Mouse (Mus musculus) myocyte (in vitro differentiated cells): ENCODE measurements around the gene Ankrd33b. TPM values are rescaled to one million over a fixed set of nuclear protein-coding genes. Genes with fewer than 3 reads are reported as not detected.
A peak's percentile ranks its signal among the peaks of the same experiment; 100 is the strongest.

Source experiments
- H3K27me3 ChIP-seq: one replicate; pipeline ENCODE4 v1.6.1; 2011; ENCODE audit not compliant: control insufficient read depth, insufficient read depth, insufficient read length
- H3K36me3 ChIP-seq: one replicate; pipeline ENCODE4 v1.6.1; 2011; ENCODE audit not compliant: control insufficient read depth, insufficient read depth
- H3K4me2 ChIP-seq: one replicate; pipeline ENCODE4 v1.6.1; 2011; ENCODE audit warnings: low read depth, control low read depth
- H3K4me3 ChIP-seq: one replicate; pipeline ENCODE4 v1.5.1; 2011; ENCODE audit warnings: mild to moderate bottlenecking, control low read depth, moderate library complexity
- H3K79me2 ChIP-seq: one replicate; pipeline ENCODE4 v1.6.1; 2011; ENCODE audit not compliant: control insufficient read depth, insufficient read depth
- H3ac ChIP-seq: one replicate; pipeline ENCODE4 v1.6.1; 2011; ENCODE audit not compliant: control insufficient read depth, insufficient read length
- CEBPB ChIP-seq: IDR thresholded peaks from 2 replicates; pipeline ENCODE4 v1.6.1; 2011; ENCODE audit warnings: mild to moderate bottlenecking, moderate library complexity; ENCODE audit not compliant: poor library complexity, insufficient read depth, severe bottlenecking
- E2F4 ChIP-seq: IDR thresholded peaks from one replicate; pipeline ENCODE4 v1.6.1; 2011; ENCODE audit warnings: mild to moderate bottlenecking, control low read depth, moderate library complexity; ENCODE audit not compliant: insufficient read depth
- MAX ChIP-seq: IDR thresholded peaks from one replicate; pipeline ENCODE4 v1.6.1; 2011; ENCODE audit warnings: low read depth, mild to moderate bottlenecking, control low read depth
- MYOD1 ChIP-seq, 3 experiments: IDR thresholded peaks; one replicate each; pipeline ENCODE4 v1.6.1; 2011; ENCODE audit warnings: control low read depth in 2 of 3, low read depth in 2 of 3, mild to moderate bottlenecking in 2 of 3, moderate library complexity in 1 of 3; ENCODE audit not compliant: insufficient read length in 2 of 3, control insufficient read depth in 1 of 3
- MYOG ChIP-seq, 3 experiments: IDR thresholded peaks; one replicate each; pipeline ENCODE4 v1.6.1; 2011; ENCODE audit warnings: control low read depth in 2 of 3, low read depth in 2 of 3, mild to moderate bottlenecking in 2 of 3; ENCODE audit not compliant: insufficient read length in 2 of 3, control insufficient read depth in 1 of 3, insufficient read depth in 1 of 3
- POLR2A ChIP-seq: IDR thresholded peaks from one replicate; pipeline ENCODE4 v1.6.1; 2011; ENCODE audit warnings: low read depth, mild to moderate bottlenecking, control low read depth, moderate library complexity; ENCODE audit not compliant: insufficient read length
- POLR2AphosphoS2 ChIP-seq: IDR thresholded peaks from one replicate; pipeline ENCODE4 v1.6.1; 2011; ENCODE audit warnings: low read depth, control low read depth; ENCODE audit not compliant: insufficient read length
- REST ChIP-seq: IDR thresholded peaks from one replicate; pipeline ENCODE4 v1.6.1; 2011; ENCODE audit warnings: mild to moderate bottlenecking, control low read depth, moderate library complexity; ENCODE audit not compliant: insufficient read depth, insufficient read length
- SRF ChIP-seq: IDR thresholded peaks from one replicate; pipeline ENCODE4 v1.6.1; 2011; ENCODE audit warnings: low read depth; ENCODE audit not compliant: control insufficient read depth, insufficient read length
- TCF12 ChIP-seq: IDR thresholded peaks from one replicate; pipeline ENCODE4 v1.6.1; 2011; ENCODE audit warnings: mild to moderate bottlenecking, control low read depth; ENCODE audit not compliant: poor library complexity, insufficient read depth, severe bottlenecking
- TCF3 ChIP-seq: IDR thresholded peaks from one replicate; pipeline ENCODE4 v1.6.1; 2011; ENCODE audit warnings: low read depth, control low read depth; ENCODE audit not compliant: insufficient read length
- USF1 ChIP-seq: IDR thresholded peaks from one replicate; pipeline ENCODE4 v1.6.1; 2011; ENCODE audit warnings: low read depth, mild to moderate bottlenecking, control low read depth, moderate library complexity
- polyA plus RNA-seq: library from polyadenylated mRNA; unstranded; fragments of >200 nt; fragmentation: generic; extraction: Trizol; gene quantifications from one replicate; pipeline ENCODE4 v1.2.1, GENCODE M21; 2012; ENCODE audit warnings: missing spikeins

The Ankrd33b gene
- polyA plus RNA-seq, 1 experiment = 5.7 TPM

- peak overlapping the region; percentile 88 for H3K4me3 ChIP-seq
- H3K79me2 ChIP-seq = peaks cover 37% of the 10 kb centered on the region
These were observed 1.6 kb downstream of the Ankrd33b start for GRCm38 (mm10) chr15:31365720-31366591.

GRCm38 (mm10) chr15:31365041-31365719 lies 2.3 kb downstream of the Ankrd33b start:
- peak overlapping the region; percentile 95 for H3K4me2 ChIP-seq
- no peaks in the 10 kb centered on the region for H3K36me3 ChIP-seq
- peaks cover 43% of the 10 kb centered on the region for H3K79me2 ChIP-seq
- H3K27me3 ChIP-seq = no peaks in the 10 kb centered on the region
- no peak overlapping the region for H3ac ChIP-seq
- H3K4me3 ChIP-seq = peak overlapping the region; percentile 88
- TF ChIP-seq TCF12 (no peak), MYOG (IDR thresholded peaks at IDR 0.05; ENCODE audit: control insufficient read depth in 1 of 3, insufficient read depth in 1 of 3, insufficient read length in 2 of 3, low read depth in 2 of 3) (no peak), CEBPB (no peak), USF1 (no peak), MAX (no peak), POLR2AphosphoS2 (no peak)

More at GRCm38 (mm10) chr15:31365720-31366591, 1.6 kb downstream of the Ankrd33b start:
- Histone ChIP-seq H3K4me2 (peak overlapping the region; percentile 95), H3K27me3 (no peaks in the 10 kb centered on the region), H3K36me3 (no peaks in the 10 kb centered on the region), H3ac (peak overlapping the region; percentile 36)
- TF ChIP-seq MYOD1 (IDR thresholded peaks at IDR 0.05; ENCODE audit: control insufficient read depth in 1 of 3, insufficient read length in 2 of 3, low read depth in 2 of 3) (peak in 1 of 3 experiments; percentile 1), TCF3 (no peak), REST (no peak), MYOG (IDR thresholded peaks at IDR 0.05; ENCODE audit: control insufficient read depth in 1 of 3, insufficient read depth in 1 of 3, insufficient read length in 2 of 3, low read depth in 2 of 3) (no peak), MAX (no peak), POLR2A (peak; percentile 8)

- Histone ChIP-seq H3K36me3 (no peaks in the 10 kb centered on the region), H3ac (no peak overlapping the region), H3K4me3 (peak overlapping the region; percentile 88), H3K27me3 (no peaks in the 10 kb centered on the region), H3K79me2 (peaks cover 48% of the 10 kb centered on the region), H3K4me2 (no peak overlapping the region)
- TF ChIP-seq MYOD1 (IDR thresholded peaks at IDR 0.05; ENCODE audit: control insufficient read depth in 1 of 3, insufficient read length in 2 of 3, low read depth in 2 of 3) (no peak), REST (no peak), E2F4 (no peak), USF1 (no peak), TCF12 (no peak), TCF3 (no peak), MYOG (IDR thresholded peaks at IDR 0.05; ENCODE audit: control insufficient read depth in 1 of 3, insufficient read depth in 1 of 3, insufficient read length in 2 of 3, low read depth in 2 of 3) (no peak), POLR2AphosphoS2 (no peak), MAX (no peak)
These were observed 3.1 kb downstream of the Ankrd33b start for GRCm38 (mm10) chr15:31364396-31364795.

GRCm38 (mm10) chr15:31363981-31364361 lies 3.6 kb downstream of the Ankrd33b start:
- H3K36me3 ChIP-seq = no peaks in the 10 kb centered on the region
- TF ChIP-seq TCF3 = no peak
- TF ChIP-seq MAX = no peak
- TF ChIP-seq CEBPB = no peak
- TF ChIP-seq TCF12 = no peak
- no peak for TF ChIP-seq POLR2A
- peaks cover 48% of the 10 kb centered on the region for H3K79me2 ChIP-seq
- no peak overlapping the region for H3ac ChIP-seq
- no peaks in the 10 kb centered on the region for H3K27me3 ChIP-seq
- no peak overlapping the region for H3K4me3 ChIP-seq
- no peak overlapping the region for H3K4me2 ChIP-seq

GRCm38 (mm10) chr15:31363241-31363980 lies 4.1 kb downstream of the Ankrd33b start:
- Histone ChIP-seq H3K4me3 (no peak overlapping the region), H3K27me3 (no peaks in the 10 kb centered on the region), H3K79me2 (peaks cover 48% of the 10 kb centered on the region), H3ac (no peak overlapping the region), H3K36me3 (no peaks in the 10 kb centered on the region), H3K4me2 (no peak overlapping the region)
- TF ChIP-seq REST (no peak), SRF (no peak), MYOG (IDR thresholded peaks at IDR 0.05; ENCODE audit: control insufficient read depth in 1 of 3, insufficient read depth in 1 of 3, insufficient read length in 2 of 3, low read depth in 2 of 3) (no peak), POLR2AphosphoS2 (no peak), TCF12 (no peak), USF1 (no peak), CEBPB (no peak), E2F4 (no peak), MAX (no peak), POLR2A (no peak)
